Mouse (Mus musculus) MN1 (cell line): Measurements from ENCODE around the gene Lonp1.

Source experiments
- DNase-seq: peaks from one replicate; pipeline ENCODE4 v3.0.0-alpha.2; 2016; ENCODE audit warnings: low spot score

Gene Lonp1

GRCm38 (mm10) chr17:56588921-56589320 lies 37.8 kb downstream of the Lonp1 start:
- DNase-seq = no peak

GRCm38 (mm10) chr17:56587773-56588172 lies 38.9 kb downstream of the Lonp1 start:
- DNase-seq = no peak

- peak; percentile 68 for DNase-seq
Observed at GRCm38 (mm10) chr17:56585171-56585821, 41.4 kb downstream of the Lonp1 start.

GRCm38 (mm10) chr17:56584257-56585130 lies 42.2 kb downstream of the Lonp1 start, which contains the start of the genes Safb2 and Safb:
TSS of gene Safb2 (minus strand) at chr17:56584585.
TSS of gene Safb (plus strand) at chr17:56584825.
- peak; percentile 100 for DNase-seq

- DNase-seq = peak; percentile 65
Observed at GRCm38 (mm10) chr17:56583611-56584256, 43.0 kb downstream of the Lonp1 start.

GRCm38 (mm10) chr17:56583071-56583470 lies 43.6 kb downstream of the Lonp1 start:
- no peak for DNase-seq

- DNase-seq = no peak
Observed at GRCm38 (mm10) chr17:56572939-56573338, 53.7 kb downstream of the Lonp1 start.

- DNase-seq = peak; percentile 36
Observed at GRCm38 (mm10) chr17:56572154-56572553, 54.5 kb downstream of the Lonp1 start.

GRCm38 (mm10) chr17:56570287-56570686 lies 56.4 kb downstream of the Lonp1 start:
- DNase-seq = no peak

GRCm38 (mm10) chr17:56567370-56567769 lies 59.3 kb downstream of the Lonp1 start:
- DNase-seq = no peak

- DNase-seq = no peak
Observed at GRCm38 (mm10) chr17:56566918-56567317, 59.8 kb downstream of the Lonp1 start.

- DNase-seq = no peak
Observed at GRCm38 (mm10) chr17:56566293-56566692, 60.4 kb downstream of the Lonp1 start.
